Mouse (Mus musculus): ENCODE measurements around the gene Crhbp.

The Crhbp gene

GRCm38 (mm10) chr13:95444824-95445223, at the start of gene Crhbp:
Gene Crhbp (minus strand): TSS chr13:95444924.
- DNase-seq (ENCODE audit: low read depth, low spot score) = no peak

GRCm38 (mm10) chr13:95493296-95493695, 48.6 kb upstream of the Crhbp start:
- DNase-seq (ENCODE audit: low read depth, low spot score) = no peak

- no peak for DNase-seq (ENCODE audit: low read depth, low spot score)
Observed at GRCm38 (mm10) chr13:95491327-95491726, 46.6 kb upstream of the Crhbp start.

GRCm38 (mm10) chr13:95484664-95485063, 39.9 kb upstream of the Crhbp start:
- peak; percentile 23 for DNase-seq (ENCODE audit: low read depth, low spot score)

- peak; percentile 78 for DNase-seq (ENCODE audit: low read depth, low spot score)
Observed at GRCm38 (mm10) chr13:95481428-95481827, 36.7 kb upstream of the Crhbp start.

- no peak for DNase-seq (ENCODE audit: low read depth, low spot score)
Observed at GRCm38 (mm10) chr13:95478671-95479413, 34.1 kb upstream of the Crhbp start, which contains the start of gene S100z. Gene S100z (minus strand): TSS chr13:95478721.

- DNase-seq (ENCODE audit: low read depth, low spot score) = no peak
Observed at GRCm38 (mm10) chr13:95477173-95477572, 32.4 kb upstream of the Crhbp start.

- no peak for DNase-seq (ENCODE audit: low read depth, low spot score)
Observed at GRCm38 (mm10) chr13:95475124-95475523, 30.4 kb upstream of the Crhbp start.

GRCm38 (mm10) chr13:95474294-95474693, 29.6 kb upstream of the Crhbp start:
- DNase-seq (ENCODE audit: low read depth, low spot score) = no peak

GRCm38 (mm10) chr13:95470970-95471369, 26.2 kb upstream of the Crhbp start:
- DNase-seq (ENCODE audit: low read depth, low spot score) = peak; percentile 22

- peak; percentile 24 for DNase-seq (ENCODE audit: low read depth, low spot score)
Observed at GRCm38 (mm10) chr13:95451529-95451928, 6.8 kb upstream of the Crhbp start.

GRCm38 (mm10) chr13:95450636-95451210, 6.0 kb upstream of the Crhbp start:
- no peak for DNase-seq (ENCODE audit: low read depth, low spot score)

- DNase-seq (ENCODE audit: low read depth, low spot score) = no peak
Observed at GRCm38 (mm10) chr13:95449730-95450129, 5.0 kb upstream of the Crhbp start.

GRCm38 (mm10) chr13:95444291-95444690, 433 bp downstream of the Crhbp start:
- no peak for DNase-seq (ENCODE audit: low read depth, low spot score)

- peak; percentile 51 for DNase-seq (ENCODE audit: low read depth, low spot score)
Observed at GRCm38 (mm10) chr13:95443376-95444233, 1.1 kb downstream of the Crhbp start.

- no peak for DNase-seq (ENCODE audit: low read depth, low spot score)
Observed at GRCm38 (mm10) chr13:95442901-95443300, 1.8 kb downstream of the Crhbp start.

GRCm38 (mm10) chr13:95439569-95439968, 5.2 kb downstream of the Crhbp start:
- no peak for DNase-seq (ENCODE audit: low read depth, low spot score)

GRCm38 (mm10) chr13:95431760-95432159, 13.0 kb downstream of the Crhbp start:
- DNase-seq (ENCODE audit: low read depth, low spot score) = no peak

GRCm38 (mm10) chr13:95427499-95427898, 17.2 kb downstream of the Crhbp start:
- DNase-seq (ENCODE audit: low read depth, low spot score) = no peak

- DNase-seq (ENCODE audit: low read depth, low spot score) = no peak
Observed at GRCm38 (mm10) chr13:95426421-95426820, 18.3 kb downstream of the Crhbp start.

GRCm38 (mm10) chr13:95425484-95425883, 19.2 kb downstream of the Crhbp start:
- no peak for DNase-seq (ENCODE audit: low read depth, low spot score)

- DNase-seq (ENCODE audit: low read depth, low spot score) = no peak
Observed at GRCm38 (mm10) chr13:95424932-95425331, 19.8 kb downstream of the Crhbp start.
